Mouse (Mus musculus) brain, adult 10 weeks (tissue): ENCODE results near the gene Wdr83os. TPM values are rescaled to one million over a fixed set of nuclear protein-coding genes. Genes with fewer than 3 reads are reported as not detected.

Experiments
- polyA plus RNA-seq: library from polyadenylated mRNA; stranded (reverse); fragments of 350-450 nt; fragmentation: Illumina TruSeq; extraction: RNeasy Lipid Tissue Mini Kit (QIAGEN cat#74804); gene quantifications from one replicate; pipeline ENCODE4 v1.2.3, GENCODE M21; 2015; ENCODE audit warnings: low read depth, low replicate concordance

The Wdr83os gene
- 86.9 TPM for polyA plus RNA-seq

DNA sequence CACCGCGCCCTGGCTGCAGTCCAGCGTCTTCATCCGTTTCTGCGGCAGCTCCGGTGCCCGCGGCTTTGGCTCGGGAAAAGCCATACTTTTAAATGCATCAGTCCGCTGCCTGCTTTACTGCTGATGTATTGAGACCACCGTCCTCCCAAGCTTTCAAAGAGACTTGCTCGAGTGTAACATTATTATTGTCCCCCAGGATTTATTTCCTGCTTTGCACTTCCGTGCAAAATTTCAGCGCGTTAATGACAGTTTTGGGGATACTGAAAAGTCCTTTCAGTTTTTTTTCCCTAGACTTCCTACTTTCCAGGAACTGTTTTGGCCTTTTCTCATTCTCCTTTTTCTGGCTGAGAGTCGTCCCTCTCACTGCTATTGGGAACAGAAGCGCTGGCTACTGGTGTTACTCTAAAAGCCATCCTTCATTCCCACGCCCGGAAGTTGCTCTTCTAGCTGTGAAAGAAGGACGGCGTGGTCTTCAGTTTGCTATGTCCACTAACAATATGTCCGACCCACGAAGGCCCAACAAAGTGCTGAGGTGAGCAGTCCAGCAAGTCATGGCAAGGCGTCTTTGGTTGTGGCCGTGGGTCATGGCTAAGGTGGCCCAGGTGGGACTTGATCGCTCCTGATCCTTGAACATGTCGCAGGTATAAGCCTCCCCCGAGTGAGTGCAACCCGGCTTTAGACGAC is at the start of gene Wdr83os:
Gene Wdr83os (plus strand): TSS at position 209 of the 684 bp plus-strand sequence.

GRCm38 (mm10) chr8:85036718-85037365 is 43.7 kb upstream of the Wdr83os start, which contains the start of gene Tnpo2:
Gene Tnpo2 (plus strand): TSS chr8:85036915.

DNA sequence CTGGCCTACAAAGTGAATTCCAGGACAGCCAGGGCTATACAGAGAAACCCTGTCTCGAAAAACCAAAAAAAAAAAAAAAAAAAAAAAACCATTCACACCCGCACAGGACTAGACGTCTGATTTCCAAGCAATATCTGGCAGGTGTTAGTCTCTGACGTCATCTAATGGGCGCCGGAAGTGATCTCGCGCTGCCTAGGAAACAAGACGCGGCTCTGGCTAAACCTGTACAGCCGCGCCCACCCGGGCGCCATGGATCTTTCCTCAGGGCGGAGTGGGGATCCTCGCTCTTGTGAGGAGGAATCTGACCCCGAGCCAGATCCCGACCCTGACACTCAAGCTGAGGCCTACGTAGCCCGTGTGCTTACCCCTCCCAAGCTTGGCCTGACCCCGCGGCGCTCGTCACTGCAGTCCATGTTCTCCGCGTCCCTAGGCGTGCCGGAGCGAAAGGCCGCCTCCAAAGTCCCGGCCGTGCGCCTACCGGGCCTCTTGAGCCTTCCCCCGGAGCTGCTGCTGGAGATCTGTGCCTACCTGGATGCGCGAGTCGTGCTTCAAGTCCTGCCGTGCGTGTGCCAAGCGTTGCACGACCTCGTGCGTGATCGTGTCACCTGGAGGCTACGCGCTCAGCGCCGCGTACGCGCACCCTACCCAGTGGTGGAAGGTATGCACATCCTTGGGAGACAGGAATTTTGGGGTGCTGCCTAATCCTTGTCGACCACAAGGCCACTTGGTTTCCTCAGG is 20.5 kb upstream of the Wdr83os start, which contains the start of gene Fbxw9:
Gene Fbxw9 (plus strand): TSS at position 177 of the 738 bp plus-strand sequence.

DNA sequence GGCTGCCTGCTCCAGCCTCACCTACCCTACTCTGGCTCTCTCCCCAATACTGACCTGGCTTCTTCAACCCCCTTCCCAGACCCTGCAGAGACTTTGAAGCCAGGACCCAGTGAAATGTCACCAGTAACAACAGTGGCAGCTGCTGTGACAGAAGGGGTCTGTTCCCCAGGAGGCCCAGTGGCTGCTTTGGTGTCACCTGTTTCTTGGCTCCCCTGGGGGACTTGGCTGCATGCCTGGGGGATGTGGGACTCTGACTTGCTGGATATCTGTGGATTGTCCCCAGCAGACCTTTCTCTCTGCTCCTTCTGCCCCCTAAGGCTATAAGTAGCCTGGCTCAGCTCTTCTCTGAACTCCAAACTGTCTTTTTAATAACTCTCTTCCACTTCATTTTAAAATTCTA is 12.6 kb upstream of the Wdr83os start, which contains the start of gene Gm5741:
Gene Gm5741 (minus strand): TSS at position 1 of the 400 bp plus-strand sequence.

GRCm38 (mm10) chr8:85071514-85072281 is 8.8 kb upstream of the Wdr83os start, which contains the start of gene Dhps:
Gene Dhps (plus strand): TSS chr8:85071757.

GRCm38 (mm10) chr8:85081216-85081555 is 646 bp downstream of the Wdr83os start, which contains the start of gene Wdr83:
Gene Wdr83 (minus strand): TSS chr8:85081306.

DNA sequence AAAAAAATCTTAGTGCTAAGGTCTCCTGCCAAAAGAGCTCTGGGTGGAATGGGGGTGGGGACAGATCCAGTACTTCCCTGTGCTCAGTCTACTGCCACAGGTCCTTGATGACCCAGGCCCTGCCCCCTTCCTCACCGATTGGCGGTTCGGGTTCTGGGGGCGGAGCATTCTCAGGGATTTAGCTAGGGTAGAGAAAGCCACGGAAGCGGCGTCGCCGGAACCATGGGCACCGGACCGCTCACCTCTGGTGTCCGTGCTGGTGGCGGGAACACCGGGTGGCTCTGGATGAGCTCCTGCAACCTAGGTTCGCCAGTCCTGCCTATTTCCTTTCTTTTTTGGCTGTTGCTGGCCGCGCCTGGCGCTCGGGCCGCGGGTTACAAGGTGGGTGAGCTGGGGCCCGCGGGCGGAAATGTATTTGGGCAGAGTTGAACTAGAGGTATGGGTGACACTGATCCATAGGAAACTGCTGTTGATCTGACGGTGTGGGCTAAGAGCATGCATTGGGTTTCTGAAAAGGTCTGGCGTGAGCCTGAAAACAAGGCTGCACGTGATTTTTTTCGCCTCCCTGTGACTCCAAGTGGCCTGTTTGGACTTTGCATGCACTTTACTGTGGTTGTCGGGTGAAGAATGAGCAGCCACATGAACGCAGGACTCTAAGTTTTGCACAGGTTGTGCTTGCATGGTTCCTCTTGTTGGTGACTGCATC is 2.7 kb downstream of the Wdr83os start, which contains the start of gene Man2b1:
Gene Man2b1 (plus strand): TSS at position 163 of the 706 bp plus-strand sequence.

GRCm38 (mm10) chr8:85122995-85123394 is 42.5 kb downstream of the Wdr83os start, which contains the start of gene Zfp791:
Gene Zfp791 (minus strand): TSS chr8:85123095.

Other genes starting within 250 kb of the Wdr83os start
- 31.0 TPM for gene Gadd45gip1, start 249.2 kb upstream of the Wdr83os start, polyA plus RNA-seq
- 79.6 TPM for gene Rad23a, start 240.1 kb upstream of the Wdr83os start, polyA plus RNA-seq
- gene Calr, start 233.8 kb upstream of the Wdr83os start, polyA plus RNA-seq = 635 TPM
- 39.4 TPM for gene Farsa, start 223.8 kb upstream of the Wdr83os start, polyA plus RNA-seq
- gene Syce2, start 208.6 kb upstream of the Wdr83os start, polyA plus RNA-seq = 5.3 TPM
- 39.4 TPM for gene Gcdh, start 186.8 kb upstream of the Wdr83os start, polyA plus RNA-seq
- gene Klf1, start 178.8 kb upstream of the Wdr83os start, polyA plus RNA-seq = not detected
- gene Dnase2a, start 172.2 kb upstream of the Wdr83os start, polyA plus RNA-seq = 5.7 TPM
- 44.7 TPM for gene Mast1, start 143.4 kb upstream of the Wdr83os start, polyA plus RNA-seq
- gene Rtbdn, start 133.7 kb upstream of the Wdr83os start, polyA plus RNA-seq = 1.1 TPM
- gene Gm49661, start 111.3 kb upstream of the Wdr83os start, polyA plus RNA-seq = not detected
- 473 TPM for gene Prdx2, start 111.2 kb upstream of the Wdr83os start, polyA plus RNA-seq
- gene Rnaseh2a, start 111.0 kb upstream of the Wdr83os start, polyA plus RNA-seq = 42.3 TPM
- 57.7 TPM for gene Junb, start 102.0 kb upstream of the Wdr83os start, polyA plus RNA-seq
- gene Hook2, start 90.1 kb upstream of the Wdr83os start, polyA plus RNA-seq = 10.3 TPM
- not detected for gene Best2, start 66.2 kb upstream of the Wdr83os start, polyA plus RNA-seq
- gene Asna1, start 55.5 kb upstream of the Wdr83os start, polyA plus RNA-seq = 210 TPM
- 98.7 TPM for gene Trir, start 53.9 kb upstream of the Wdr83os start, polyA plus RNA-seq
- 86.8 TPM for gene Tnpo2, start 43.8 kb upstream of the Wdr83os start, polyA plus RNA-seq
- gene Fbxw9, start 20.7 kb upstream of the Wdr83os start, polyA plus RNA-seq = 19.6 TPM
- gene Gm5741, start 12.8 kb upstream of the Wdr83os start, polyA plus RNA-seq = 7.4 TPM
- 80.6 TPM for gene Dhps, start 9.0 kb upstream of the Wdr83os start, polyA plus RNA-seq
- gene Wdr83, start 566 bp downstream of the Wdr83os start, polyA plus RNA-seq = 34.9 TPM
- 29.5 TPM for gene Man2b1, start 2.5 kb downstream of the Wdr83os start, polyA plus RNA-seq
- 6.6 TPM for gene Zfp791, start 42.4 kb downstream of the Wdr83os start, polyA plus RNA-seq
- gene Cks1brt, start 71.2 kb downstream of the Wdr83os start, polyA plus RNA-seq = not detected
- not detected for gene Olfr371, start 145.2 kb downstream of the Wdr83os start, polyA plus RNA-seq
- 45.2 TPM for gene Orc6, start 218.9 kb downstream of the Wdr83os start, polyA plus RNA-seq
- gene Vps35, start 219.1 kb downstream of the Wdr83os start, polyA plus RNA-seq = 169 TPM